Mouse (Mus musculus) lung, adult 2 months (tissue): Measurements from ENCODE around the gene Lypla2. TPM values are rescaled to one million over a fixed set of nuclear protein-coding genes. Genes with fewer than 3 reads are reported as not detected.

Experiments used
- DNase-seq: peaks from one replicate; pipeline ENCODE4 v3.0.0; 2022
- H3K4me1 ChIP-seq: fragments of 200-500 bp; 2 replicates; pipeline ENCODE4 v1.6.1; 2011; ENCODE audit warnings: low read length; ENCODE audit not compliant: control insufficient read depth, insufficient read depth
- H3K4me3 ChIP-seq: fragments of 200-500 bp; replicated peaks from 2 replicates; pipeline ENCODE3; 2011; ENCODE audit warnings: low read depth, mild to moderate bottlenecking, control low read depth, low read length; ENCODE audit errors: extremely low read depth
- CTCF ChIP-seq: fragments of 200-500 bp; IDR thresholded peaks from 2 replicates; pipeline ENCODE4 v1.5.1; 2011; ENCODE audit warnings: mild to moderate bottlenecking, low read length, control low read depth; ENCODE audit not compliant: insufficient read depth
- POLR2A ChIP-seq: fragments of 200-500 bp; IDR thresholded peaks from 2 replicates; pipeline ENCODE4 v1.6.1; 2011; ENCODE audit warnings: low read depth, mild to moderate bottlenecking, control low read depth, low read length, borderline replicate concordance; ENCODE audit errors: extremely low read depth
- WGBS: fragments of 180-500 bp; shearing (Covaris S2); methylation state at CpG from one replicate; pipeline ENCODE4 v1.1.7; 2018; 5-methylcytosine and 5-hydroxymethylcytosine counted together
- polyA plus RNA-seq: library from polyadenylated mRNA; depleted of rRNA; stranded (reverse); fragments of >200 nt; gene quantifications from 2 replicates; pipeline ENCODE4 v1.2.3, GENCODE M21; 2012

Gene Lypla2
- polyA plus RNA-seq, 1 experiment, result 123 TPM

DNA sequence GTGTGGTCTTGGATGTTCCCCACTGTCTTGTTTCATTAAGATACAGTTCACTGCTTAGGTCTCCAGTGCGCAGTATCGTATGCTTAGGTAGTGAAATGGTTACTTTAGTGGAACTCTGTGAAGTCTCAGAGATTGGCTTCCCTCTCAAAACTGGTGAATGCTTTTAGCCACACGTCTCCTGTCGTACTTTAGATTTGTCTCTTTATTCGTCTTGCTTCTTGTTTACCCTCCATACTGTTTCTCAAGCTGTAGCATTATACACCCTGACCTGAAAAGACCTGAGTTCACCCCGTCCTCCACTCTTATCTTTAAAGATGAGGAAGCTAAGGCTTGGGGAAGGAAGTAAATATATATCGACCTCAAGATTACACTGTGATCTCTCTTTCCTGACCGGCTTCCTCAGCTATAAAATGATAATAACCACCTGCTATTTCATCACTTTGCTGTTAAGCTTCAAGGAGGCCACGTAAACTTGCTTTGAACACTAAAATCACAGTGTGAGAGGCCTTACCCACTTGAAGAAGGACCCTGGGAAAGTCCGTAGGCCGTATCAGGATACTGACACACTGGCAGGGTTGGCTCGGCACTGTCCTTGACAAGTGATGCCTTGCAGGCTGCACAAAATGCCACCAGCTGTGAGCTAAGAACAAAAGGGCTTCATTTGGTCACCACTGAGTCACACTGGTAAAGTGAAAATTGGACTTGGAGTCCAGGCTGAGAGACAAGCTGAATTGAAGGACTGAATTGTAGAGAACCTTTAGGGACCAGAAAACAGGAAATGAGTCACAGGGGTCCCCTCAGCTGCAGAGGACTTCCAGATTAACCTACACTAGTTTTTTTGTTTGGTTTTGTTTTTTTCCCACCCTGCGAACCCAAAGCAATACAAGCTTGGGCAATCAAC, 735 bp upstream of the Lypla2 start:
- peaks cover 10% of the 10 kb centered on the region for H3K4me1 ChIP-seq
- no peak for DNase-seq
- no peak for TF ChIP-seq CTCF
- TF ChIP-seq POLR2A, result no peak
- H3K4me3 ChIP-seq, result peak overlapping the region; percentile 82
- WGBS, result 45% methylated on average over 13 of the region's 13 CpGs

DNA sequence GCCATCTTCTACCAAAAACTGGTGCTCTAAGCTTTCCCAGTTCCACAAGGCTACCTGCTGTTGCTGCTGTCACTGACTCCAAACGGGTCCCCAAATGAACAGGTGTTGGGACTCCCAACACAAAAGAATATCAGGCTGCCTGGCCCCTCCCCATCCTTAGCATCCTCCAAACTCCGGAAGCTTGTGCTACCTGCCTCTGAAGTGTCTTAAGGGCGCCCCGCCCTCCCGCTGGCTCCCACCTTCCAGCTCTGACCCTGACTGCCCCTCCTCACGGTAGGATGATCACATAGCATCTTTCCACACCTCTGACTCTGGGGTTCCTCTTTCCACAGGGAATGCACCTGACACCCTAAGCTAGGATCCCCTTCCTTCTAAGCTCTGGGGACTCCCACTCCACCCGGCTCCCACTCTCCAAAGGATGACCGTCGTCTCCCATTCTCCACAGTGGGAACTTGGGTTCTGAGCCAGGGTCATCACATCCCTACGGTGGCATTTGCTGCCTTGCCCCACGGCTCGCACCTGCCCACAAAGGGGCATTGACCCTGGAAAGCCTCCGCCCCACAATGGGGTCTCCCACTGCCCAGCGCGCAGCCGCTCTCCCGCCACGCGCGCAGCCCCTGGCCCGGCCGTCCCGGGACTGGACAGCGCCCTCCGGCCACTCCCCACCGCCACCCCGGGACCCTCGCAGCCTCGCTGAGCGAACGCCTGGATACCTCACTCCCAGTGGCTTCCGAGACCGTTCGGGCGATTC, 446 bp downstream of the Lypla2 start:
- DNase-seq, result peak; percentile 46
- peaks cover 10% of the 10 kb centered on the region for H3K4me1 ChIP-seq
- H3K4me3 ChIP-seq, result peak overlapping the region; percentile 82
- 1% methylated on average over 34 of the region's 35 CpGs for WGBS
- TF ChIP-seq CTCF (no peak), POLR2A (no peak)

DNA sequence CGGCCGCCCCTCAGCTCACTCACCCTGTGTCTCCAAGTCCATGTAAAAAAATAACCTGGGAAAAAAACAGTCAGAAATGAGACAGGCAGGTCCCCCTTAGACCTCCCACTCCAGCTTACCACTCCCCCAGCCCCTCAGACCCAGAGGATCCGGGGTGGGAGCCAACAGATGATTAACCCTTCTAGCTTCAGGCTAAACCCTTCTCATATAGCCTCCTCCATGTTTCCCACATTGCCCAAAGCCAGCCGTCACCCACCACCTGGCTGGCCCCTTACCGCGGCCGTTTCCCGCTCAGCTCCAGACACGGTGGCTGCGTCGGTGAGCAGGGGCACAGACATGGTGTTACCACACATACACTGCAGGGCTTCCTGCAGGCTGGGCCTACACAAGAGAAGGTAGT, 1.8 kb downstream of the Lypla2 start:
- Histone ChIP-seq H3K4me1 (peaks cover 10% of the 10 kb centered on the region), H3K4me3 (no peak overlapping the region)
- no peak for TF ChIP-seq POLR2A
- no peak for TF ChIP-seq CTCF
- DNase-seq, result no peak
- 85% methylated on average over 11 of the region's 11 CpGs for WGBS

DNA sequence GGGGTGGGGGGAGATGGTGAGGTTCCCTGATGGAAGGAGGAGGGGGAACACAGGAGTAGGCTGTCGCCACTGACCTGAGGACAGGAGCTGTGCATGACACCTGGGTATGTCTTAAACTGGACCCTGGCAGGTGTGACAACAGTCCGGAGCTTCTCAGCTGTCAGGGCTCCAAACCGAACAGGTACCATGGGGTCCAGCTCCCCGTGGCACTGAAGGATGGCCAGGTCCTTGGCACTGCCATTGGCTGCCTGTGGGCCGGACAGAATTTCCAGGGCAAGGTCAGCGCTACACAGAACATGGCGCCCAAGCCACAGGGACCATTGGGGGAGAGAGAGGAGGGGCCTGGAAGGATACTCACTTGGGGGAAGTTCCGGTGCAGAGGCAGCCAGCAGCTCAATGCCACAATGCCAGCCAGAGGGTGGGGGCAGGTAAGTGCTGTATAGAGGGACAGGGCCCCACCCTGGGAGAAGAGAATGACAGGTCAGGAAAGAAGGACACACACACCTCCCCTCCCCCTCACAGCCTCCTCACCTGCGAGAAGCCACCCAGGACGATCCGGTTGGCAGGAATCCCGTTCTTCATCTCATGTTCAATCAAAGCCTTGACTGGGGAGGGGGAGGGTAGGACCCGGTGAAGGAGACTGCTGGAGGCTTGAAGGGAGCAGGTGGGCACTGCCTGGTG, 3.2 kb downstream of the Lypla2 start:
- no peak overlapping the region for H3K4me3 ChIP-seq

DNA sequence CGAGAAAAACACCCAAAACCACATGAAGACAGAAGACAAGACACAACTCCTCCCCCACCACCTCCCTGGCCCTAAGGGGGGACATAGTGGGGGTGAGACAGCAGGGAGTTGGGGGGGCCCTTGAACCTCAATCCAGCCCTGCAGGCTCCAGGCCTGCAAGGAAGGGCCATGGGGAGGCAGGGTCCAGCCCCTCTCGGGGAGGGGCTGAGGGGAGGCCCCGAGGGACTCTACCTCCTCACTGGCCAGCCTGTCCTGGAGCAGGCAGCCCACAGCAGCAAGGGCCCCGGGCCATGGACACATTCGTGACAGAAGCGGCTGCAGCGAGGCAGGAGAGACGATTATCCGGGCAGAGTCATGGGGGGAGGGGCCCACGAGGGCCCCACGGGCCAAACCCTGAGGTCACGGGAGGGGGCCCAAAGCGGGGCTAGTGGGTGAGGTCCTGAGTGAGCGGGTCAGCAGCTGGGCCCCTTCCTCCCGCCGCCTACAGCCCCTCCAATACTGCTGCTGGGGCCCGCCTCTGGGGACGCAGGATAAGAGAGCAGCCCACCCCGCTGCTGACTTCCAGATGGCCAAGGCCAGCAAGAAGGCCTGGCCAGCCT, 4.1 kb downstream of the Lypla2 start:
- peaks cover 13% of the 10 kb centered on the region for H3K4me1 ChIP-seq
- no peak overlapping the region for H3K4me3 ChIP-seq
- WGBS, result 73% methylated on average over 19 of the region's 19 CpGs
- no peak for DNase-seq
- TF ChIP-seq CTCF, result no peak
- TF ChIP-seq POLR2A, result no peak

More for the DNA sequence above, 3.2 kb downstream of the Lypla2 start:
- DNase-seq, result no peak
- 82% methylated on average over 13 of the region's 13 CpGs for WGBS
- peaks cover 13% of the 10 kb centered on the region for H3K4me1 ChIP-seq
- TF ChIP-seq CTCF, result no peak
- no peak for TF ChIP-seq POLR2A

DNA sequence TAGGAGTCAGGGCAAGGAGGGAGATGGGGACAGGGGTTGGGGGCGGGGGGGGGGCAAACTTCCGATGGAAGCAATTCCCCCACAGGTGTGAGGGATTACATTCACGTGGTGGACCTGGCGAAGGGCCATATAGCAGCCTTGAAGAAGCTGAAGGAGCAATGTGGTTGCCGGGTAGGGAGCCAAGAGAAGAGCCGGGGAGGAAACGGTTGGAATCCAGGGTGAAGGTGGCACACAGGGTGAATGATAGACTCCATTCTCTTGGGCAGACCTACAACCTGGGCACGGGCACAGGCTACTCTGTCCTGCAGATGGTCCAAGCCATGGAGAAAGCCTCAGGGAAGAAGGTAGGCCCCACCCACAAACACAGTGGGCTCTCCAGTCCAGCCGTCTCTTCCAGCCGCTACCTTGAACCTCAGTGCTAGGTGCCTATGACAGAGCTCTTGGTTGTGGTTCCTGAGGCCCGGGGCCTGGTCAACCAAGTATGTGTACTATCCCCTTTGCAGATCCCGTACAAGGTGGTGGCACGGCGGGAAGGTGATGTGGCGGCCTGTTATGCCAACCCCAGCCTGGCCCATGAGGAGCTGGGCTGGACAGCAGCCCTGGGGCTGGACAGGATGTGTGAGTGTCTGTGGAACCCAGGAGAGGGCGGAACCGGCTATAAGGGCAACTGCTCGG, 5.2 kb downstream of the Lypla2 start:
- DNase-seq, result no peak
- Histone ChIP-seq H3K4me3 (no peak overlapping the region), H3K4me1 (peaks cover 10% of the 10 kb centered on the region)
- WGBS, result 85% methylated on average over 18 of the region's 18 CpGs
- no peak for TF ChIP-seq CTCF
- no peak for TF ChIP-seq POLR2A

DNA sequence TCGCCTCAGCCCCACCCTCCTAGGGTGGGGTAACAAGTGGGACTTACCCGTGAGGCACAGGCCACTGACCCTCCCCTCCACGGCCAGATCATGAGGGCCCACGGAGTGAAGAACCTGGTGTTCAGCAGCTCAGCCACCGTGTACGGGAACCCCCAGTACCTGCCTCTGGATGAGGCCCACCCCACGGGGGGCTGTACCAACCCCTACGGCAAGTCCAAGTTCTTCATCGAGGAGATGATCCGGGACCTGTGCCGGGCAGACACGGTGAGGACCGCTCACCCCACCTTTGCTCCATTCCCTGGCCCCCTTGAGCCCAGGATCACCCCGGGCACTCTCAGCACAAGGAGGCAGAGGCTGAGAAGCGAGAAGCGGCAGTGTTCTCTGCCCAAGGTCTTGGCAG, 6.1 kb downstream of the Lypla2 start:
- no peak overlapping the region for H3K4me3 ChIP-seq
- no peak for TF ChIP-seq CTCF
- no peak for TF ChIP-seq POLR2A
- 91% methylated on average over 16 of the region's 16 CpGs for WGBS
- DNase-seq, result no peak
- peaks cover 4% of the 10 kb centered on the region for H3K4me1 ChIP-seq

DNA sequence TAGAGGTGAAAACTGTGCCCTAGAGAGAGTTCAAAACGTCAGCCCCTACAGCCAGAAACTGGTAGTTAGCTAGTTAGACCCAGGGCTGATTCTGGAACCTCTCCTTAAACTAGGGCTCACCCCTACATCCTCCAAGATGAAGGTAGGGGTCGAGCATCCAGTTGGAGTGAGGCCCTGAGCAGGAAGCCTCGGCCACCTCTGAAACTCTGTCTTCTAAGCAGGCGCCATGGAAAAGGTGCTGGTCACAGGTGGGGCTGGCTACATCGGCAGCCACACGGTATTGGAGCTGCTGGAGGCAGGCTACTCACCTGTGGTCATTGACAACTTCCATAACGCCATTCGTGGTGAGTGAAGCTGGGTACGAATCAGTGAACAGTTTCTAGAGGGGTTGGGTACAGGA, 7.3 kb downstream of the Lypla2 start:
- Histone ChIP-seq H3K4me3 (no peak overlapping the region), H3K4me1 (peaks cover 3% of the 10 kb centered on the region; the same call in 1 of the 2 replicates)
- no peak for DNase-seq
- TF ChIP-seq CTCF, result no peak
- WGBS, result 78% methylated on average over 9 of the region's 9 CpGs
